Comparison of ENCODE assay signal across 16 mouse cellular contexts in genomic region chr1:132623641-132624336, GRCm38 (mm10).
A peak's percentile ranks its signal among the peaks of the same experiment; 100 is the strongest.
DNase-seq lines count a peak whose midpoint lies in the region; ATAC-seq and TF ChIP-seq lines count a peak whose summit lies in the region.
"Had no signal": no experiment of that assay in that cellular context is flagged by ENCODE, and none has a peak within 500 bp of the region (broad histone marks: within the 10 kb centered on the region; RNA-seq: fewer than 3 reads in every experiment).

No protein-coding gene starts in this region.

- 27% methylated on average over 14 of the region's 14 CpGs for WGBS in kidney, postnatal 0 days
- WGBS in embryonic facial prominence, embryonic 11.5 days = 42% methylated on average over 14 of the region's 14 CpGs

- no peak overlapping the region for H3K9ac ChIP-seq in kidney, postnatal 0 days (ENCODE audit: low read depth, low read length)
- no peak overlapping the region for H3K9ac ChIP-seq in embryonic facial prominence, embryonic 11.5 days (replicated peaks; ENCODE audit: low read length)
- H3K9ac ChIP-seq: heart, embryonic 13.5 days; limb, embryonic 15.5 days; liver, postnatal 0 days had no signal

- H3K27ac ChIP-seq in kidney, postnatal 0 days = no peak overlapping the region
- no peak overlapping the region for H3K27ac ChIP-seq in testis, adult 2 months (ENCODE audit: control insufficient read depth, insufficient read depth, low read depth, low read length)
- H3K27ac ChIP-seq in embryonic facial prominence, embryonic 11.5 days (replicated peaks; ENCODE audit: low read depth, low read length) = no peak overlapping the region
- H3K27ac ChIP-seq: heart, embryonic 13.5 days; limb, embryonic 15.5 days; macrophage had no signal

- H3K27me3 ChIP-seq in kidney, postnatal 0 days (ENCODE audit: insufficient read depth, low read length) = no peaks in the 10 kb centered on the region
- no peaks in the 10 kb centered on the region for H3K27me3 ChIP-seq in testis, adult 2 months (ENCODE audit: control insufficient read depth, insufficient read depth, low read length)
- no peaks in the 10 kb centered on the region for H3K27me3 ChIP-seq in embryonic facial prominence, embryonic 11.5 days (ENCODE audit: control insufficient read depth, insufficient read depth, low read length)

- H3K36me3 ChIP-seq in kidney, postnatal 0 days (ENCODE audit: insufficient read depth, low read length) = no peaks in the 10 kb centered on the region
- H3K36me3 ChIP-seq in testis, adult 2 months (ENCODE audit: control insufficient read depth, insufficient read depth, low read length) = no peaks in the 10 kb centered on the region
- H3K36me3 ChIP-seq in embryonic facial prominence, embryonic 11.5 days (replicated peaks; ENCODE audit: control insufficient read depth, insufficient read depth, low read depth, low read length) = no peaks in the 10 kb centered on the region
- H3K36me3 ChIP-seq: heart, embryonic 13.5 days; limb, embryonic 15.5 days had no signal

- TF ChIP-seq CTCF in kidney, postnatal 0 days (IDR thresholded peaks at IDR 0.05; ENCODE audit: low read depth) = no peak
- TF ChIP-seq CTCF in testis, adult 2 months (IDR thresholded peaks at IDR 0.05; ENCODE audit: control insufficient read depth, insufficient read depth, insufficient replicate concordance, low read depth, low read length) = no peak

- no peak overlapping the region for H3K4me3 ChIP-seq in kidney, postnatal 0 days (replicated peaks; ENCODE audit: low read depth, low read length)
- H3K4me3 ChIP-seq in testis, adult 2 months (ENCODE audit: control insufficient read depth, low read depth, low read length) = peak overlapping the region; percentile 23; the same call in 1 of the 2 replicates
- no peak overlapping the region for H3K4me3 ChIP-seq in embryonic facial prominence, embryonic 11.5 days (ENCODE audit: low read depth, low read length)
- H3K4me3 ChIP-seq: erythroblast, embryonic 14.5 days; heart, embryonic 13.5 days; limb, embryonic 15.5 days had no signal

- H3K4me1 ChIP-seq in kidney, postnatal 0 days (replicated peaks; ENCODE audit: insufficient read depth, low read length) = no peaks in the 10 kb centered on the region
- H3K4me1 ChIP-seq in testis, adult 2 months (ENCODE audit: control insufficient read depth, insufficient read depth, low read length) = peaks cover 4% of the 10 kb centered on the region
- no peaks in the 10 kb centered on the region for H3K4me1 ChIP-seq in embryonic facial prominence, embryonic 11.5 days (ENCODE audit: control insufficient read depth, insufficient read depth, low read length)

- no peak overlapping the region for H3K4me2 ChIP-seq in kidney, postnatal 0 days (ENCODE audit: low read length)
- H3K4me2 ChIP-seq in embryonic facial prominence, embryonic 11.5 days (ENCODE audit: low read depth, low read length) = no peak overlapping the region
- H3K4me2 ChIP-seq: heart, embryonic 13.5 days; limb, embryonic 15.5 days had no signal

- TF ChIP-seq POLR2A in testis, adult 2 months (IDR thresholded peaks at IDR 0.05; ENCODE audit: control insufficient read depth, low read depth, low read length) = no peak

- ATAC-seq in kidney, postnatal 0 days (replicated peaks; ENCODE audit: low FRiP score, low read depth) = no peak
- no peak for ATAC-seq in embryonic facial prominence, embryonic 11.5 days (replicated peaks; ENCODE audit: insufficient number of reproducible peaks, low FRiP score, low TSS enrichment, low read depth)
- ATAC-seq: activated CD4-positive, CD25-positive, alpha-beta regulatory T cell, adult 4 months; liver, postnatal 0 days had no signal

- peak; percentile 29 for DNase-seq in kidney, postnatal 0 days (ENCODE audit: low spot score)
- DNase-seq in kidney, postnatal 14 days = no peak
- no peak for DNase-seq in testis, postnatal 10 days (ENCODE audit: low spot score)
- DNase-seq in embryonic facial prominence, embryonic 11.5 days (ENCODE audit: low spot score) = peak; percentile 20
- no peak for DNase-seq in urinary bladder, postnatal 36 days (ENCODE audit: low spot score in 2 of 2)
- no peak for DNase-seq in Muller cell, postnatal 12 days (ENCODE audit: inconsistent ontology term)
- DNase-seq: cerebellum, adult 11 months; cerebellum, postnatal 36 days; heart, postnatal 4 days; liver, postnatal 0 days had no signal

- no peaks in the 10 kb centered on the region for H3K9me3 ChIP-seq in kidney, postnatal 0 days (replicated peaks; ENCODE audit: low read length)
- no peaks in the 10 kb centered on the region for H3K9me3 ChIP-seq in embryonic facial prominence, embryonic 11.5 days (replicated peaks; ENCODE audit: control insufficient read depth, low read length)
- H3K9me3 ChIP-seq: heart, embryonic 13.5 days; limb, embryonic 15.5 days had no signal

Comparison
In these comparisons a context has a peak if more than half of its experiments do, and no peak if none do; other contexts are left out.
1. DNase-seq: peak in kidney, postnatal 0 days (single experiment) and embryonic facial prominence, embryonic 11.5 days (single experiment); none in kidney, postnatal 14 days (single experiment), testis, postnatal 10 days (single experiment), urinary bladder, postnatal 36 days (0 of 2) and Muller cell, postnatal 12 days (single experiment).